Mouse (Mus musculus): Measurements from ENCODE around the gene Pds5b. TPM values are rescaled to one million over a fixed set of nuclear protein-coding genes. Genes with fewer than 3 reads are reported as not detected.
"Not testable (repeated sequence)": the region's sequence is repeated elsewhere in the genome, so short reads cannot be mapped to it uniquely, and the experiment has no call there.

Pds5b gene
- 52.2 and 55.5 TPM in 2 replicates for polyA plus RNA-seq (2014; fragmentation: Nextera tagmentation; extraction: Ambion mirVana)

DNA sequence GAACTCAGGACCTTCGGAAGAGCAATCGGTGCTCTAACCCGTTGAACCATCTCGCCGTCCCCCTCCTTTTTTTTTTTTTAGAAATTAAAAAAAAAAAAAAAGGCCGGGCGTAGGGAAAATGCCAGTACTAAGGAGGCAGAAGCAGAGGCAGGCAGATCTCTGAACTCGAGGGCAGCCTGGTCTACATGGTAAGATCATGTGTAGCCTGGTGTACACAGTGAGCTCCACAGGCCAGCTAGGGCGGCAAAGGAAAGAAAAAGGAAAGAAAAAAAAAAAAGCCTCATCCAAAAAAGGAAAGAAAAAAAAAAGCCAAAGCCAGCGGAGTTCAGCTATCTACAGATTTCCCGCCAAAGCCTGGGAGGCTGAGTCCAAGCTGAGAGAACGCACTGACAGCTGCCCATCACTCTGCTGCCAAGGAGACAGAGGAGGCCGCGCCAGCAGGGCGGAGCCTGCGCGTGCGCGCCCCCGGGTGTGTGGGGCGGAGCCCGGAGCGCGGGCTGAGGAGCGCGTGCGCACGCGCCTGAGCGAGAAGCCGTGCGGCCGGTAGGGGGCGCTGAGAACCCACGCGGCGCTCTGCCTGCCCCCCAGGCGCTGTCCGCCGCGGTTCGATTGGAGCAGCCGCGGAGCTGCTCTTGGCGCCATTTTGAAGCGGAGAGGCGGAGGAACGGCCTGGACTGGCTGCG lies at the start of gene Pds5b:
TSS of gene Pds5b (plus strand) at position 587 of the 683 bp plus-strand sequence.
- peak; percentile 97 for ATAC-seq (ENCODE audit: low read depth)

GRCm38 (mm10) chr5:150625528-150625927 lies 48.0 kb upstream of the Pds5b start:
- H3K36me3 ChIP-seq (ENCODE audit: control insufficient read depth, insufficient read depth, low read length), result no peaks in the 10 kb centered on the region
- no peak overlapping the region for H3K4me2 ChIP-seq (ENCODE audit: low read depth, low read length)
- no peaks in the 10 kb centered on the region for H3K4me1 ChIP-seq (ENCODE audit: control insufficient read depth, insufficient read depth, low read length)
- H3K9me3 ChIP-seq (ENCODE audit: control insufficient read depth, low read length), result no peaks in the 10 kb centered on the region
- no peak for ATAC-seq (ENCODE audit: low read depth)
- no peak overlapping the region for H3K27ac ChIP-seq (ENCODE audit: low read depth, low read length)
- no peaks in the 10 kb centered on the region for H3K27me3 ChIP-seq (ENCODE audit: control insufficient read depth, insufficient read depth, low read length)
- no peak overlapping the region for H3K9ac ChIP-seq (replicated peaks; ENCODE audit: low read depth, low read length)
- 96% methylated on average over 7 of the region's 7 CpGs for WGBS
- no peak overlapping the region for H3K4me3 ChIP-seq (ENCODE audit: low read depth, low read length)

More for the DNA sequence above, at the start of gene Pds5b:
- H3K36me3 ChIP-seq (ENCODE audit: control insufficient read depth, insufficient read depth, low read length), result no peaks in the 10 kb centered on the region
- H3K4me1 ChIP-seq (ENCODE audit: control insufficient read depth, insufficient read depth, low read length), result peaks cover 8% of the 10 kb centered on the region
- peak within 1 kb of the TSS; percentile 94 for H3K9ac ChIP-seq (replicated peaks; ENCODE audit: low read depth, low read length)
- H3K27ac ChIP-seq (ENCODE audit: low read depth, low read length), result peak within 1 kb of the TSS; percentile 97
- WGBS, result 15% methylated on average over 48 of the region's 49 CpGs
- no peaks in the 10 kb centered on the region for H3K9me3 ChIP-seq (ENCODE audit: control insufficient read depth, low read length)
- peak within 1 kb of the TSS; percentile 57 for H3K4me2 ChIP-seq (ENCODE audit: low read depth, low read length)
- H3K4me3 ChIP-seq (ENCODE audit: low read depth, low read length), result peak within 1 kb of the TSS; percentile 81
- no peaks in the 10 kb centered on the region; the same call in 1 of the 2 replicates for H3K27me3 ChIP-seq (ENCODE audit: control insufficient read depth, insufficient read depth, low read length)

DNA sequence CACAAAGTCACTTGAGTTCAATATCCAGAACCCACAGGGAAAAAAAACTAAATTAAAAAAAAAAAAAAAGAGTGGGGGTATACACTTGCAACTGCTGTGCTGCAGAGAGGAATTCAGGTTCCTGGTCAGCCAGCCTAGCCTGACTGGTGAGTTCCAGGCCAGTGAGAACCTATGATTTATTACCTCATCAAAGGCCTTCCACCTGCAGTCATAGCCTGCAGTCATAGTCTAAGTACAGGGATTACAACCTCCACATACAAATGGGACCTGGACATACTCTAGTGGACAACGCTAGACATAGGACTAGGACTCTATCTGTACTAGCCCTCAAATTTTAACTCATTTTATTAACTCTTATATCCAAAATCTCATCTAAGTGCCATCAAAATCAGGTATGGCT lies 44.3 kb upstream of the Pds5b start:
- WGBS, result 95% methylated on average over 1 of the region's 1 CpGs
- H3K27ac ChIP-seq (ENCODE audit: low read depth, low read length), result no peak overlapping the region

DNA sequence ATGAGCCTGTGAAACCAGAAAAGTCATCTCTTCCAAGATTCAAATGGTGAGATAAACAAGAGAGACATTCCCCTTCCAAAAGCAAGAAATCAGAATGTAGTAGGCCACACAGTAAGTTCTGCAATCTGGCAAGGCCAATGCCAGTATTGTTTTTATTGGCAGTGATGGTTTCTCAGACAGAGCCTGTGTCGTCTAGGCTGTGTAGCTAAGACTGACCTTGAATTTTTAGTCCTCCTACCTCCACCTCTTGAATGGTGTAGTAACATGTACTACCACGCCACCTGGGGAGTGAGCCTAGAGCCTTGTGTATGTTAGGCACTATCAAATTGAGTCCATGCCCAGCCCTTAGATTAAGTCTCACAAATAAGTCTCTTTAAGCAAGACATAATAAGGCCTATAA lies 43.8 kb upstream of the Pds5b start:
- Histone ChIP-seq H3K36me3 (ENCODE audit: control insufficient read depth, insufficient read depth, low read length) (no peaks in the 10 kb centered on the region), H3K27me3 (ENCODE audit: control insufficient read depth, insufficient read depth, low read length) (no peaks in the 10 kb centered on the region), H3K4me3 (ENCODE audit: low read depth, low read length) (no peak overlapping the region), H3K9me3 (ENCODE audit: control insufficient read depth, low read length) (no peaks in the 10 kb centered on the region), H3K4me1 (ENCODE audit: control insufficient read depth, insufficient read depth, low read length) (no peaks in the 10 kb centered on the region), H3K9ac (replicated peaks; ENCODE audit: low read depth, low read length) (no peak overlapping the region), H3K27ac (ENCODE audit: low read depth, low read length) (no peak overlapping the region), H3K4me2 (ENCODE audit: low read depth, low read length) (no peak overlapping the region)
- 94% methylated on average over 2 of the region's 2 CpGs for WGBS
- no peak for ATAC-seq (ENCODE audit: low read depth)

More for the DNA sequence above, 44.3 kb upstream of the Pds5b start:
- H3K9me3 ChIP-seq (ENCODE audit: control insufficient read depth, low read length), result no peaks in the 10 kb centered on the region
- no peak overlapping the region for H3K9ac ChIP-seq (replicated peaks; ENCODE audit: low read depth, low read length)
- H3K4me1 ChIP-seq (ENCODE audit: control insufficient read depth, insufficient read depth, low read length), result no peaks in the 10 kb centered on the region
- no peak overlapping the region for H3K4me2 ChIP-seq (ENCODE audit: low read depth, low read length)
- H3K27me3 ChIP-seq (ENCODE audit: control insufficient read depth, insufficient read depth, low read length), result no peaks in the 10 kb centered on the region
- no peak overlapping the region for H3K4me3 ChIP-seq (ENCODE audit: low read depth, low read length)
- no peak for ATAC-seq (ENCODE audit: low read depth)
- H3K36me3 ChIP-seq (ENCODE audit: control insufficient read depth, insufficient read depth, low read length), result no peaks in the 10 kb centered on the region

DNA sequence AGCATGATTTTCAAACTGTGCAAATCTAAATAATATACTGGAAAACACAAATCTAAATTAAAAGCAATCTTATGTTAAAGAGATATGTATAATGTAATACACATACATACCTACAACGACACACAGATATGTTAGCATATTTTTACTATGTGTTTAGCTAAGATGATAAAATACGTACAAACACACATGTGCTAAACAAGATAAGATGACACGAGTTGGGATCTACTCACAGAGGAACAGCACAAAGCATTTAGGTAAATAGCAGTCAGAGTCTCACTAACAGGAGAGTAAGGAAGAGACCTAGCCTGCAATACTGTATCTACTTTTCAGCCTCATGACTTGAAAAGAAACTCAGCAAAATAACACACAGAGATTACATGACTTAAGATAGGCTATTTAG lies 32.1 kb upstream of the Pds5b start:
- H3K9me3 ChIP-seq (ENCODE audit: control insufficient read depth, low read length), result no peaks in the 10 kb centered on the region
- peaks cover 15% of the 10 kb centered on the region; the same call in 1 of the 2 replicates for H3K36me3 ChIP-seq (ENCODE audit: control insufficient read depth, insufficient read depth, low read length)
- H3K27ac ChIP-seq (ENCODE audit: low read depth, low read length), result no peak overlapping the region
- no peak overlapping the region for H3K9ac ChIP-seq (replicated peaks; ENCODE audit: low read depth, low read length)
- no peaks in the 10 kb centered on the region for H3K27me3 ChIP-seq (ENCODE audit: control insufficient read depth, insufficient read depth, low read length)
- WGBS, result 91% methylated on average over 3 of the region's 3 CpGs
- no peak overlapping the region for H3K4me3 ChIP-seq (ENCODE audit: low read depth, low read length)
- no peaks in the 10 kb centered on the region for H3K4me1 ChIP-seq (ENCODE audit: control insufficient read depth, insufficient read depth, low read length)
- no peak for ATAC-seq (ENCODE audit: low read depth)
- no peak overlapping the region for H3K4me2 ChIP-seq (ENCODE audit: low read depth, low read length)

DNA sequence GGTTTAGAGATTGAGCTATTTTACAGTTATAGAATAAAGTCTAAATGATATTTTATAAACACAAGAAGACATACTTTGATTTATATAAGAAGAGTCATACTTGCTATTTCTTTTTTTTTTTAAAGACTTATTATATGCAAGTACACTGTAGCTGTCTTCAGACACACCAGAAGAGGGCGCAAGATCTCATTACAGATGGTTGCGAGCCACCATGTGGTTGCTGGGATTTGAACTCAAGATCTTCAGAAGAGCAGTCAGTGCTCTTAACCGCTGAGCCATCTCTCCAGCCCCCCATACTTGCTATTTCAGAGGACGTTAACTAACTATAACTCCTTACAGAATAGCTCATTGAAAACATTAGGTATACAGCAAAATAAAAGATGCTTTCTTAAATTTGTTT lies 30.1 kb upstream of the Pds5b start:
- H3K27ac ChIP-seq (ENCODE audit: low read depth, low read length); H3K4me1 ChIP-seq (ENCODE audit: control insufficient read depth, insufficient read depth, low read length); H3K9me3 ChIP-seq (ENCODE audit: control insufficient read depth, low read length); H3K9ac ChIP-seq (replicated peaks; ENCODE audit: low read depth, low read length); H3K27me3 ChIP-seq (ENCODE audit: control insufficient read depth, insufficient read depth, low read length); ATAC-seq (ENCODE audit: low read depth); H3K4me2 ChIP-seq (ENCODE audit: low read depth, low read length); H3K4me3 ChIP-seq (ENCODE audit: low read depth, low read length): not testable (repeated sequence)
- H3K36me3 ChIP-seq (ENCODE audit: control insufficient read depth, insufficient read depth, low read length), result peaks cover 15% of the 10 kb centered on the region; the same call in 1 of the 2 replicates
- 98% methylated on average over 4 of the region's 4 CpGs for WGBS

- Histone ChIP-seq H3K36me3 (ENCODE audit: control insufficient read depth, insufficient read depth, low read length) (peaks cover 20% of the 10 kb centered on the region; the same call in 1 of the 2 replicates), H3K9ac (replicated peaks; ENCODE audit: low read depth, low read length) (no peak overlapping the region), H3K27me3 (ENCODE audit: control insufficient read depth, insufficient read depth, low read length) (no peaks in the 10 kb centered on the region), H3K27ac (ENCODE audit: low read depth, low read length) (no peak overlapping the region), H3K4me1 (ENCODE audit: control insufficient read depth, insufficient read depth, low read length) (no peaks in the 10 kb centered on the region), H3K9me3 (ENCODE audit: control insufficient read depth, low read length) (no peaks in the 10 kb centered on the region), H3K4me3 (ENCODE audit: low read depth, low read length) (no peak overlapping the region), H3K4me2 (ENCODE audit: low read depth, low read length) (no peak overlapping the region)
- no peak for ATAC-seq (ENCODE audit: low read depth)
- 94% methylated on average over 4 of the region's 4 CpGs for WGBS
Observed at GRCm38 (mm10) chr5:150644926-150645325, 28.6 kb upstream of the Pds5b start.

DNA sequence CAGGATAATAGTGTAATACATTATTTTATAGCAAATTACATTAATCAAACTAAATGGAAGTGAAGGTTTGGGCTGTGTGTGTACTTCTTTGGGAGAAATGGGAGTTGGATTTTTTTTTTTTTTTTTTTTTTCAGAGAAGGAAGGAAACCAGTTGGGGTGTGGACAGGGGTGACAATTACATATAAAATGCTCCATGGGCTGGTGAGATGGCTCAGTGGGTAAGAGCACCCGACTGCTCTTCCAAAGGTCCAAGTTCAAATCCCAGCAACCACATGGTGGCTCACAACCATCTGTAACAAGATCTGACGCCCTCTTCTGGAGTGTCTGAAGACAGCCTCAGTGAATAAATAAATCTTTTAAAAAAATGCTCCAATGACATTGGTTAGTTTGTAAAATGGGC lies 21.0 kb upstream of the Pds5b start:
- H3K4me3 ChIP-seq (ENCODE audit: low read depth, low read length), result no peak overlapping the region
- H3K27me3 ChIP-seq (ENCODE audit: control insufficient read depth, insufficient read depth, low read length), result no peaks in the 10 kb centered on the region
- ATAC-seq (ENCODE audit: low read depth), result no peak
- 88% methylated on average over 2 of the region's 2 CpGs for WGBS
- H3K27ac ChIP-seq (ENCODE audit: low read depth, low read length), result no peak overlapping the region
- H3K4me2 ChIP-seq (ENCODE audit: low read depth, low read length), result no peak overlapping the region
- peaks cover 1% of the 10 kb centered on the region; the same call in 1 of the 2 replicates for H3K4me1 ChIP-seq (ENCODE audit: control insufficient read depth, insufficient read depth, low read length)
- H3K36me3 ChIP-seq (ENCODE audit: control insufficient read depth, insufficient read depth, low read length), result peaks cover 4% of the 10 kb centered on the region; the same call in 1 of the 2 replicates
- no peak overlapping the region for H3K9ac ChIP-seq (replicated peaks; ENCODE audit: low read depth, low read length)
- H3K9me3 ChIP-seq (ENCODE audit: control insufficient read depth, low read length), result no peaks in the 10 kb centered on the region

DNA sequence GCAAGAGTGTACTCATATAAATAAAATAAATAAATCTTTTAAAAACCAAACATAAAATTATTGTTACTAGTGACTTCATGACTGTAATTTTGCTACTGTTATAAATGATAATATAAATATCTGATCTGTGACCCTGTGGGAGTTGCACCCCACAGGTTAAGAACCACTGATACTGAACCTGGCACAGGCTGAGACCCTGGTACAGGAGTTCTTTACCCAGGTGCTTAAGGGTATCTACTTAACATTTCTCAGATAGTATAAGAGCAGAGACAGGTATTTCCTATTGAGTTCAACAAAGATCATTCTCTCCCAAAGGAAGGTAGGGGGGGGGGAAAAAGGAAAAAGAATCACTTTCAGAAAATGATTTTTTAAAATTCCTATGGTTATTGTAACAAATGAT lies 19.0 kb upstream of the Pds5b start:
- Histone ChIP-seq H3K36me3 (ENCODE audit: control insufficient read depth, insufficient read depth, low read length) (0 out of 2 replicates have a peak, but pooled peaks cover 3% of the 10 kb centered on the region), H3K27ac (ENCODE audit: low read depth, low read length) (no peak overlapping the region), H3K4me3 (ENCODE audit: low read depth, low read length) (no peak overlapping the region), H3K9me3 (ENCODE audit: control insufficient read depth, low read length) (no peaks in the 10 kb centered on the region), H3K4me2 (ENCODE audit: low read depth, low read length) (no peak overlapping the region), H3K27me3 (ENCODE audit: control insufficient read depth, insufficient read depth, low read length) (no peaks in the 10 kb centered on the region), H3K9ac (replicated peaks; ENCODE audit: low read depth, low read length) (no peak overlapping the region), H3K4me1 (ENCODE audit: control insufficient read depth, insufficient read depth, low read length) (peaks cover 9% of the 10 kb centered on the region; the same call in 1 of the 2 replicates)
- no peak for ATAC-seq (ENCODE audit: low read depth)

Measured in neural tube, embryonic 14.5 days (tissue).